Mouse (Mus musculus): ENCODE measurements around the gene Fut4. TPM values are rescaled to one million over a fixed set of nuclear protein-coding genes. Genes with fewer than 3 reads are reported as not detected.

The Fut4 gene
- polyA plus RNA-seq, 1 experiment = 0.91 TPM

GRCm38 (mm10) chr9:14750901-14751502 is 1.2 kb downstream of the Fut4 start:
- Histone ChIP-seq H3K4me1 (ENCODE audit: control insufficient read depth, insufficient read depth, insufficient read length, low read length) (peaks cover 3% of the 10 kb centered on the region; the same call in 1 of the 2 replicates), H3K27ac (replicated peaks; ENCODE audit: low read depth, low read length) (no peak overlapping the region), H3K4me3 (ENCODE audit: insufficient read depth, low read depth, low read length) (peak overlapping the region; percentile 64)

GRCm38 (mm10) chr9:14740151-14740924 is 11.9 kb downstream of the Fut4 start, which contains the start of gene Piwil4:
TSS of gene Piwil4 (minus strand) at chr9:14740733.
- H3K27ac ChIP-seq (replicated peaks; ENCODE audit: low read depth, low read length) = no peak within 1 kb of the TSS

GRCm38 (mm10) chr9:14739498-14740150 is 12.6 kb downstream of the Fut4 start:
- Histone ChIP-seq H3K4me3 (ENCODE audit: insufficient read depth, low read depth, low read length) (no peak overlapping the region), H3K4me1 (ENCODE audit: control insufficient read depth, insufficient read depth, insufficient read length, low read length) (no peaks in the 10 kb centered on the region)

More at GRCm38 (mm10) chr9:14740151-14740924, 11.9 kb downstream of the Fut4 start, which contains the start of gene Piwil4:
- Histone ChIP-seq H3K4me3 (ENCODE audit: insufficient read depth, low read depth, low read length) (no peak within 1 kb of the TSS), H3K4me1 (ENCODE audit: control insufficient read depth, insufficient read depth, insufficient read length, low read length) (no peaks in the 10 kb centered on the region)

GRCm38 (mm10) chr9:14730941-14731541 is 21.2 kb downstream of the Fut4 start:
- peaks cover 10% of the 10 kb centered on the region for H3K4me1 ChIP-seq (ENCODE audit: control insufficient read depth, insufficient read depth, insufficient read length, low read length)
- no peak overlapping the region for H3K4me3 ChIP-seq (ENCODE audit: insufficient read depth, low read depth, low read length)
- H3K27ac ChIP-seq (replicated peaks; ENCODE audit: low read depth, low read length) = no peak overlapping the region

More at GRCm38 (mm10) chr9:14739498-14740150, 12.6 kb downstream of the Fut4 start:
- H3K27ac ChIP-seq (replicated peaks; ENCODE audit: low read depth, low read length) = no peak overlapping the region

GRCm38 (mm10) chr9:14728365-14728764 is 23.8 kb downstream of the Fut4 start:
- Histone ChIP-seq H3K4me3 (ENCODE audit: insufficient read depth, low read depth, low read length) (no peak overlapping the region), H3K27ac (replicated peaks; ENCODE audit: low read depth, low read length) (no peak overlapping the region), H3K4me1 (ENCODE audit: control insufficient read depth, insufficient read depth, insufficient read length, low read length) (peaks cover 26% of the 10 kb centered on the region)

GRCm38 (mm10) chr9:14726629-14727028 is 25.6 kb downstream of the Fut4 start:
- Histone ChIP-seq H3K4me1 (ENCODE audit: control insufficient read depth, insufficient read depth, insufficient read length, low read length) (peaks cover 26% of the 10 kb centered on the region), H3K27ac (replicated peaks; ENCODE audit: low read depth, low read length) (0 out of 2 replicates have a peak overlapping the region, but pooled peaks have one; percentile 5), H3K4me3 (ENCODE audit: insufficient read depth, low read depth, low read length) (no peak overlapping the region)

- H3K4me1 ChIP-seq (ENCODE audit: control insufficient read depth, insufficient read depth, insufficient read length, low read length) = peaks cover 22% of the 10 kb centered on the region; the same call in 1 of the 2 replicates
- no peak overlapping the region for H3K4me3 ChIP-seq (ENCODE audit: insufficient read depth, low read depth, low read length)
These were observed 26.2 kb downstream of the Fut4 start for GRCm38 (mm10) chr9:14726005-14726404.

GRCm38 (mm10) chr9:14724755-14725420 is 27.3 kb downstream of the Fut4 start:
- H3K4me1 ChIP-seq (ENCODE audit: control insufficient read depth, insufficient read depth, insufficient read length, low read length) = peaks cover 22% of the 10 kb centered on the region; the same call in 1 of the 2 replicates
- no peak overlapping the region for H3K4me3 ChIP-seq (ENCODE audit: insufficient read depth, low read depth, low read length)

More at GRCm38 (mm10) chr9:14726005-14726404, 26.2 kb downstream of the Fut4 start:
- H3K27ac ChIP-seq (replicated peaks; ENCODE audit: low read depth, low read length) = no peak overlapping the region; the same call in 1 of the 2 replicates

GRCm38 (mm10) chr9:14721610-14722009 is 30.6 kb downstream of the Fut4 start:
- H3K4me1 ChIP-seq (ENCODE audit: control insufficient read depth, insufficient read depth, insufficient read length, low read length) = peaks cover 29% of the 10 kb centered on the region

More at GRCm38 (mm10) chr9:14724755-14725420, 27.3 kb downstream of the Fut4 start:
- peak overlapping the region; percentile 79 for H3K27ac ChIP-seq (replicated peaks; ENCODE audit: low read depth, low read length)

GRCm38 (mm10) chr9:14720384-14720783 is 31.8 kb downstream of the Fut4 start:
- Histone ChIP-seq H3K4me3 (ENCODE audit: insufficient read depth, low read depth, low read length) (no peak overlapping the region), H3K27ac (replicated peaks; ENCODE audit: low read depth, low read length) (no peak overlapping the region), H3K4me1 (ENCODE audit: control insufficient read depth, insufficient read depth, insufficient read length, low read length) (peaks cover 22% of the 10 kb centered on the region)

More at GRCm38 (mm10) chr9:14721610-14722009, 30.6 kb downstream of the Fut4 start:
- H3K4me3 ChIP-seq (ENCODE audit: insufficient read depth, low read depth, low read length) = no peak overlapping the region
- H3K27ac ChIP-seq (replicated peaks; ENCODE audit: low read depth, low read length) = no peak overlapping the region

GRCm38 (mm10) chr9:14718332-14718691 is 33.9 kb downstream of the Fut4 start:
- peaks cover 8% of the 10 kb centered on the region for H3K4me1 ChIP-seq (ENCODE audit: control insufficient read depth, insufficient read depth, insufficient read length, low read length)
- peak overlapping the region; percentile 65 for H3K4me3 ChIP-seq (ENCODE audit: insufficient read depth, low read depth, low read length)
- H3K27ac ChIP-seq (replicated peaks; ENCODE audit: low read depth, low read length) = peak overlapping the region; percentile 44

GRCm38 (mm10) chr9:14717689-14718331 is 34.4 kb downstream of the Fut4 start:
- H3K4me3 ChIP-seq (ENCODE audit: insufficient read depth, low read depth, low read length) = peak overlapping the region; percentile 65
- peak overlapping the region; percentile 44 for H3K27ac ChIP-seq (replicated peaks; ENCODE audit: low read depth, low read length)
- H3K4me1 ChIP-seq (ENCODE audit: control insufficient read depth, insufficient read depth, insufficient read length, low read length) = peaks cover 8% of the 10 kb centered on the region

GRCm38 (mm10) chr9:14715258-14715657 is 36.9 kb downstream of the Fut4 start:
- H3K4me1 ChIP-seq (ENCODE audit: control insufficient read depth, insufficient read depth, insufficient read length, low read length) = peaks cover 8% of the 10 kb centered on the region
- no peak overlapping the region for H3K4me3 ChIP-seq (ENCODE audit: insufficient read depth, low read depth, low read length)
- H3K27ac ChIP-seq (replicated peaks; ENCODE audit: low read depth, low read length) = no peak overlapping the region

GRCm38 (mm10) chr9:14710910-14711309 is 41.3 kb downstream of the Fut4 start:
- Histone ChIP-seq H3K4me1 (ENCODE audit: control insufficient read depth, insufficient read depth, insufficient read length, low read length) (no peaks in the 10 kb centered on the region), H3K4me3 (ENCODE audit: insufficient read depth, low read depth, low read length) (no peak overlapping the region), H3K27ac (replicated peaks; ENCODE audit: low read depth, low read length) (no peak overlapping the region)
